Mouse (Mus musculus): ENCODE measurements at regions not wholly inside any gene's neighbourhood (a gene's known extent, or its start where the extent isn't known, plus 50 kb on each side); places are given as distances from the start of the nearest gene placed in this dataset.

DNA sequence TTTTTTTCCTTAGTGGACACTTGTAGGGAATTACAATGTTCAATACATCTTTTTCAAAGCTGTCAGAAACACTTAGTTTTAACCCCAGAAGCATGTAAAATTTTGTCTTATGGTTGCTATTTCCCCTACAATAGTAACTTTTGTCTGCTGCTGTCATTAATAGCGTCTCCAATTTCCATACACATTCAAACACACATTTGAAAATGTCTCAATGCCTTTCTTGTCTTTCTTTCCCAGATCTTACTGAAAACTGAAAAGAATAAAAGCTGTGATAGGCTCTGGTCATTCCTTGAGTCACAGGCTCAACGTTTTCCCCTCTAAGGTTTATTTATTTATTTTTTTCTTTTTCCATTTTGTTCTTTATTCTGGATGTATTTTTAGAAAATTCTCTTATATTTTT, 444.3 kb downstream of the Cenpc1 start:
- TF ChIP-seq ETS1 (conservative IDR thresholded peaks at IDR 0.05; ENCODE audit: low read depth, low read length) (no peak), RCOR1 (conservative IDR thresholded peaks at IDR 0.05; ENCODE audit: low read depth, low read length) (no peak), SMC3 (IDR thresholded peaks at IDR 0.05; ENCODE audit: low read depth, low read length) (no peak), JUND (conservative IDR thresholded peaks at IDR 0.05; ENCODE audit: low read depth, low read length) (no peak), ZKSCAN1 (IDR thresholded peaks at IDR 0.05; ENCODE audit: borderline replicate concordance, low read depth, low read length) (no peak), USF1 (IDR thresholded peaks at IDR 0.05; ENCODE audit: low read depth, low read length) (no peak), CHD1 (IDR thresholded peaks at IDR 0.05; ENCODE audit: low read depth, low read length) (no peak), ELF1 (IDR thresholded peaks at IDR 0.05; ENCODE audit: low read depth, low read length) (no peak), KAT2A (IDR thresholded peaks at IDR 0.05; ENCODE audit: insufficient replicate concordance, low read length) (no peak)
- Histone ChIP-seq H3K27ac (ENCODE audit: insufficient read depth, low read depth) (no peak overlapping the region), H3K79me2 (replicated peaks; ENCODE audit: control insufficient read depth, extremely low read depth, insufficient read depth, poor library complexity, severe bottlenecking) (no peaks in the 10 kb centered on the region), H3K4me1 (ENCODE audit: control insufficient read depth in 1 of 2, insufficient read depth in 2 of 2) (no peaks in the 10 kb centered on the region), H3K9ac (ENCODE audit: insufficient read depth, low read depth) (no peak overlapping the region), H3K36me3 (replicated peaks in 1 of 2; ENCODE audit: control insufficient read depth in 1 of 2, insufficient read depth in 1 of 2, low read length in 1 of 2) (no peaks in the 10 kb centered on the region), H3K4me3 (replicated peaks in 1 of 3; ENCODE audit: low read depth in 2 of 3, low read length in 2 of 3, poor library complexity in 1 of 3) (no peak overlapping the region), H3K27me3 (replicated peaks) (no peaks in the 10 kb centered on the region), H3K9me3 (replicated peaks; ENCODE audit: low read length) (no peaks in the 10 kb centered on the region), H3K4me2 (ENCODE audit: insufficient read depth, low read depth, poor library complexity, severe bottlenecking) (no peak overlapping the region)
- no peak for DNase-seq (ENCODE audit: extremely low read depth)
- in situ Hi-C loops (cut with MboI; ENCODE audit: low pct_ligation_motif_present, low pct_unique_long_range_greater_than_20kb, low sequenced_read_pairs) (no loop called here), dilution Hi-C loops (cut with MboI; ENCODE audit: extremely low pct_ligation_motif_present, extremely low pct_unique_long_range_greater_than_20kb, low sequenced_read_pairs) (no loop called here)

GRCm38 (mm10) chr5:85614783-85615182, 450.6 kb downstream of the Cenpc1 start:
- no peak for DNase-seq (ENCODE audit: extremely low read depth)
- no peak overlapping the region for H3K4me3 ChIP-seq (replicated peaks in 1 of 3; ENCODE audit: low read depth in 2 of 3, low read length in 2 of 3, poor library complexity in 1 of 3)
- H3K9me3 ChIP-seq (replicated peaks; ENCODE audit: low read length), result no peaks in the 10 kb centered on the region
- no peaks in the 10 kb centered on the region for H3K79me2 ChIP-seq (replicated peaks; ENCODE audit: control insufficient read depth, extremely low read depth, insufficient read depth, poor library complexity, severe bottlenecking)
- in situ Hi-C loops (cut with MboI; ENCODE audit: low pct_ligation_motif_present, low pct_unique_long_range_greater_than_20kb, low sequenced_read_pairs) (no loop called here), dilution Hi-C loops (cut with MboI; ENCODE audit: extremely low pct_ligation_motif_present, extremely low pct_unique_long_range_greater_than_20kb, low sequenced_read_pairs) (no loop called here)
- no peak overlapping the region for H3K9ac ChIP-seq (ENCODE audit: insufficient read depth, low read depth)
- H3K27me3 ChIP-seq (replicated peaks), result no peaks in the 10 kb centered on the region
- no peak overlapping the region for H3K27ac ChIP-seq (ENCODE audit: insufficient read depth, low read depth)
- no peak overlapping the region for H3K4me2 ChIP-seq (ENCODE audit: insufficient read depth, low read depth, poor library complexity, severe bottlenecking)
- peaks cover 0 to 31% of the 10 kb centered on the region in 2 experiments; a peak in 2 of 4 replicates for H3K4me1 ChIP-seq (ENCODE audit: control insufficient read depth in 1 of 2, insufficient read depth in 2 of 2)
- H3K36me3 ChIP-seq (replicated peaks in 1 of 2; ENCODE audit: control insufficient read depth in 1 of 2, insufficient read depth in 1 of 2, low read length in 1 of 2), result no peaks in the 10 kb centered on the region
- TF ChIP-seq HCFC1 (IDR thresholded peaks at IDR 0.05; ENCODE audit: low read depth, low read length) (no peak), TCF12 (IDR thresholded peaks at IDR 0.05; ENCODE audit: low read depth, low read length) (no peak)

GRCm38 (mm10) chr5:85612606-85613005, 452.8 kb downstream of the Cenpc1 start:
- peak; percentile 22 for DNase-seq (ENCODE audit: extremely low read depth)
- H3K4me2 ChIP-seq (ENCODE audit: insufficient read depth, low read depth, poor library complexity, severe bottlenecking), result no peak overlapping the region
- no peak overlapping the region for H3K27ac ChIP-seq (ENCODE audit: insufficient read depth, low read depth)
- H3K36me3 ChIP-seq (replicated peaks in 1 of 2; ENCODE audit: control insufficient read depth in 1 of 2, insufficient read depth in 1 of 2, low read length in 1 of 2), result no peaks in the 10 kb centered on the region
- dilution Hi-C loops (cut with MboI; ENCODE audit: extremely low pct_ligation_motif_present, extremely low pct_unique_long_range_greater_than_20kb, low sequenced_read_pairs), result no loop called here
- no peak overlapping the region for H3K4me3 ChIP-seq (replicated peaks in 1 of 3; ENCODE audit: low read depth in 2 of 3, low read length in 2 of 3, poor library complexity in 1 of 3)
- peaks cover 0 to 52% of the 10 kb centered on the region in 2 experiments; a peak in 2 of 4 replicates for H3K4me1 ChIP-seq (ENCODE audit: control insufficient read depth in 1 of 2, insufficient read depth in 2 of 2)
- TF ChIP-seq GABPA (IDR thresholded peaks at IDR 0.05; ENCODE audit: insufficient replicate concordance, low read depth, low read length) (no peak), E2F4 (IDR thresholded peaks at IDR 0.05; ENCODE audit: insufficient replicate concordance, low read depth, low read length) (no peak), TBP (conservative IDR thresholded peaks at IDR 0.05; ENCODE audit: low read depth, low read length) (no peak), RAD21 (IDR thresholded peaks at IDR 0.05; ENCODE audit: low read depth, low read length) (no peak), CTCF (conservative IDR thresholded peaks at IDR 0.05 in 1 of 2, IDR thresholded peaks at IDR 0.05 in 1 of 2; ENCODE audit: low read depth in 2 of 2, low read length in 2 of 2) (no peak), RCOR1 (conservative IDR thresholded peaks at IDR 0.05; ENCODE audit: low read depth, low read length) (no peak), MXI1 (IDR thresholded peaks at IDR 0.05; ENCODE audit: low read depth, low read length) (no peak), NELFE (IDR thresholded peaks at IDR 0.05; ENCODE audit: low read depth, low read length) (no peak)
- H3K79me2 ChIP-seq (replicated peaks; ENCODE audit: control insufficient read depth, extremely low read depth, insufficient read depth, poor library complexity, severe bottlenecking), result no peaks in the 10 kb centered on the region
- no peak overlapping the region for H3K9ac ChIP-seq (ENCODE audit: insufficient read depth, low read depth)
- no peaks in the 10 kb centered on the region for H3K9me3 ChIP-seq (replicated peaks; ENCODE audit: low read length)
- in situ Hi-C loops (cut with MboI; ENCODE audit: low pct_ligation_motif_present, low pct_unique_long_range_greater_than_20kb, low sequenced_read_pairs), result no loop called here
- no peaks in the 10 kb centered on the region for H3K27me3 ChIP-seq (replicated peaks)

Data from CH12.LX (cell line).